Mouse (Mus musculus): Measurements from ENCODE around the gene Orai1.

Orai1 gene

GRCm38 (mm10) chr5:123023049-123023448 is 8.2 kb downstream of the Orai1 start:
- in situ Hi-C loops (cut with MboI; ENCODE audit: low pct_unique_long_range_greater_than_20kb in 1 of 2, low sequenced_read_pairs in 2 of 2, unreplicated experiment in 1 of 2), result no loop called here

GRCm38 (mm10) chr5:123024312-123024711 is 9.4 kb downstream of the Orai1 start:
- in situ Hi-C loops (cut with MboI; ENCODE audit: low pct_unique_long_range_greater_than_20kb in 1 of 2, low sequenced_read_pairs in 2 of 2, unreplicated experiment in 1 of 2), result no loop called here

- in situ Hi-C loops (cut with MboI; ENCODE audit: low pct_unique_long_range_greater_than_20kb in 1 of 2, low sequenced_read_pairs in 2 of 2, unreplicated experiment in 1 of 2), result no loop called here
These were observed 10.2 kb downstream of the Orai1 start for GRCm38 (mm10) chr5:123024965-123025573.

- in situ Hi-C loops (cut with MboI; ENCODE audit: low pct_unique_long_range_greater_than_20kb in 1 of 2, low sequenced_read_pairs in 2 of 2, unreplicated experiment in 1 of 2), result no loop called here
These were observed 11.5 kb downstream of the Orai1 start for GRCm38 (mm10) chr5:123026414-123026813.

- in situ Hi-C loops (cut with MboI; ENCODE audit: low pct_unique_long_range_greater_than_20kb in 1 of 2, low sequenced_read_pairs in 2 of 2, unreplicated experiment in 1 of 2), result no loop called here
These were observed 12.6 kb downstream of the Orai1 start for GRCm38 (mm10) chr5:123027436-123027835.

- in situ Hi-C loops (cut with MboI; ENCODE audit: low pct_unique_long_range_greater_than_20kb in 1 of 2, low sequenced_read_pairs in 2 of 2, unreplicated experiment in 1 of 2), result no loop called here
These were observed 14.9 kb downstream of the Orai1 start for GRCm38 (mm10) chr5:123029729-123030128.

GRCm38 (mm10) chr5:123031312-123031711 is 16.4 kb downstream of the Orai1 start:
- in situ Hi-C loops (cut with MboI; ENCODE audit: low pct_unique_long_range_greater_than_20kb in 1 of 2, low sequenced_read_pairs in 2 of 2, unreplicated experiment in 1 of 2), result no loop called here

- in situ Hi-C loops (cut with MboI; ENCODE audit: low pct_unique_long_range_greater_than_20kb in 1 of 2, low sequenced_read_pairs in 2 of 2, unreplicated experiment in 1 of 2), result no loop called here
These were observed 18.8 kb downstream of the Orai1 start for GRCm38 (mm10) chr5:123033646-123034160.

GRCm38 (mm10) chr5:123035089-123035488 is 20.2 kb downstream of the Orai1 start:
- in situ Hi-C loops (cut with MboI; ENCODE audit: low pct_unique_long_range_greater_than_20kb in 1 of 2, low sequenced_read_pairs in 2 of 2, unreplicated experiment in 1 of 2), result no loop called here

- in situ Hi-C loops (cut with MboI; ENCODE audit: low pct_unique_long_range_greater_than_20kb in 1 of 2, low sequenced_read_pairs in 2 of 2, unreplicated experiment in 1 of 2), result no loop called here
These were observed 20.7 kb downstream of the Orai1 start for GRCm38 (mm10) chr5:123035564-123035963.

GRCm38 (mm10) chr5:123038115-123038514 is 23.2 kb downstream of the Orai1 start:
- in situ Hi-C loops (cut with MboI; ENCODE audit: low pct_unique_long_range_greater_than_20kb in 1 of 2, low sequenced_read_pairs in 2 of 2, unreplicated experiment in 1 of 2), result no loop called here

GRCm38 (mm10) chr5:123039120-123039752 is 24.4 kb downstream of the Orai1 start:
- in situ Hi-C loops (cut with MboI; ENCODE audit: low pct_unique_long_range_greater_than_20kb in 1 of 2, low sequenced_read_pairs in 2 of 2, unreplicated experiment in 1 of 2), result no loop called here

GRCm38 (mm10) chr5:123040796-123041195 is 25.9 kb downstream of the Orai1 start:
- in situ Hi-C loops (cut with MboI; ENCODE audit: low pct_unique_long_range_greater_than_20kb in 1 of 2, low sequenced_read_pairs in 2 of 2, unreplicated experiment in 1 of 2), result no loop called here

- in situ Hi-C loops (cut with MboI; ENCODE audit: low pct_unique_long_range_greater_than_20kb in 1 of 2, low sequenced_read_pairs in 2 of 2, unreplicated experiment in 1 of 2), result no loop called here
These were observed 29.0 kb downstream of the Orai1 start for GRCm38 (mm10) chr5:123043856-123044255.

GRCm38 (mm10) chr5:123045561-123046295 is 30.9 kb downstream of the Orai1 start:
- in situ Hi-C loops (cut with MboI; ENCODE audit: low pct_unique_long_range_greater_than_20kb in 1 of 2, low sequenced_read_pairs in 2 of 2, unreplicated experiment in 1 of 2), result no loop called here

GRCm38 (mm10) chr5:123046916-123047315 is 32.0 kb downstream of the Orai1 start, which contains the start of gene Morn3:
Gene Morn3, minus strand, starts transcription at chr5:123047016.
- in situ Hi-C loops (cut with MboI; ENCODE audit: low pct_unique_long_range_greater_than_20kb in 1 of 2, low sequenced_read_pairs in 2 of 2, unreplicated experiment in 1 of 2), result no loop called here

- in situ Hi-C loops (cut with MboI; ENCODE audit: low pct_unique_long_range_greater_than_20kb in 1 of 2, low sequenced_read_pairs in 2 of 2, unreplicated experiment in 1 of 2), result no loop called here
These were observed 34.4 kb downstream of the Orai1 start for GRCm38 (mm10) chr5:123049271-123049670.

GRCm38 (mm10) chr5:123050918-123051317 is 36.0 kb downstream of the Orai1 start:
- in situ Hi-C loops (cut with MboI; ENCODE audit: low pct_unique_long_range_greater_than_20kb in 1 of 2, low sequenced_read_pairs in 2 of 2, unreplicated experiment in 1 of 2), result loop anchor here (5.0 to 10.0 kb wide), 2 partner anchors 84 to 86 kb away; no protein-coding TSS in a partner anchor

GRCm38 (mm10) chr5:123051736-123052135 is 36.9 kb downstream of the Orai1 start:
- in situ Hi-C loops (cut with MboI; ENCODE audit: low pct_unique_long_range_greater_than_20kb in 1 of 2, low sequenced_read_pairs in 2 of 2, unreplicated experiment in 1 of 2), result loop anchor here (5.0 to 10.0 kb wide), 2 partner anchors 84 to 87 kb away; no protein-coding TSS in a partner anchor

All from mouse embryonic stem cell (cell line).